Mouse (Mus musculus): ENCODE measurements around the gene Serpinb9b. TPM values are rescaled to one million over a fixed set of nuclear protein-coding genes. Genes with fewer than 3 reads are reported as not detected.

The Serpinb9b gene
- total and polyA plus RNA-seq, 3 experiments, result 0.05 TPM; not detected in 2

DNA sequence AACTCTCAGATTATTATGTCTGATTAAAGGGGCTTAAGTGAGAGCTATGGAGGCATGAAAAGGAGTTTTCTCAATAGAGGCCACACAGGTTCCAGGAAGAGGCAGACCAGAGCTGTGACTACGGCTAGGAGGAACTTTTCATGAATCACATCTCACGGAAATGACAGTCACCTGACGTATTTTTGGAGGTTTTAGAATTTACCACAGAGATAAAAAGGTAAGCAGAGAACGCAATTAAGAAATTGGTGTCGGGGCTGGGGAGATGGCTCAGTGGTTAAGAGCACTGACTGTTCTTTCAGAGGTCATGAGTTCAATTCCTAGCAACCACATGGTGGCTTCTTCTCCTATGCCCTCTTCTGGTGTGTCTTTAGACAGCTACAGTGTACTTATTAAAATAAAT lies 25.9 kb upstream of the Serpinb9b start:
- no peaks in the 10 kb centered on the region for H3K27me3 ChIP-seq (ENCODE audit: insufficient read depth, low read length)
- ATAC-seq (ENCODE audit: extremely low read depth, insufficient number of reproducible peaks, low FRiP score, poor library complexity, severe bottlenecking) (no peak), DNase-seq (ENCODE audit: low spot score) (no peak)
- H3K9me3 ChIP-seq (replicated peaks), result no peaks in the 10 kb centered on the region
- no peaks in the 10 kb centered on the region for H3K36me3 ChIP-seq (replicated peaks)
- H3K4me1 ChIP-seq (ENCODE audit: insufficient read depth, low read depth, low read length), result peaks cover 30% of the 10 kb centered on the region
- no peak overlapping the region for H3K4me3 ChIP-seq (ENCODE audit: low read depth, low read length)
- TF ChIP-seq POLR2AphosphoS5 (IDR thresholded peaks at IDR 0.05; ENCODE audit: insufficient replicate concordance, low read depth, low read length), result no peak
- TF ChIP-seq GATA1 (IDR thresholded peaks at IDR 0.05; ENCODE audit: borderline replicate concordance, low read length), result no peak
- no peak for TF ChIP-seq CTCF (IDR thresholded peaks at IDR 0.05; ENCODE audit: low read depth, low read length)
- no peak for TF ChIP-seq GATA2 (IDR thresholded peaks at IDR 0.05; ENCODE audit: borderline replicate concordance, low read depth, low read length)
- no peak for TF ChIP-seq TAL1 (conservative IDR thresholded peaks at IDR 0.05; ENCODE audit: low read depth, low read length)

DNA sequence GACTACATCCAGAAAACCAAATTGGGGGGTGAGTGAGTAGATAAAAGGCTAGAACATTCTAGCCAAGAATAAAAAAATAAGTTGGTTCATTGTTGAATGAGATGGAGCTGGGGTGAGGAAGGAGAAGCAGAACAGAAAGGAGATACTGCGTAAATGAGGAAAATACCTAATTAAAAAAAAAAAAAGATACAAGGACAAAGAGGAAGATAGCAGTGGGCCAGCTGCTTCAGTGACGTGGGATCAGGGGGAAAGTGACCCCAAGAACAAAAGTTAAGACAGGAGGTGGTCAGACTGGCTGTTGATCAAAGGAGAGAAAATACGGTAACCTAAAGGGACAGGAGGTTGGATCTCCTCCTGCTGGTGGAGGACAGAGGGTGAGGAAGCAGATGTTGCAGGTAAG lies 24.3 kb upstream of the Serpinb9b start, which contains the start of gene Serpinb9:
Gene Serpinb9 (plus strand): TSS at position 301 of the 400 bp plus-strand sequence.
- ATAC-seq (ENCODE audit: extremely low read depth, insufficient number of reproducible peaks, low FRiP score, poor library complexity, severe bottlenecking) (no peak), DNase-seq (ENCODE audit: low spot score) (no peak)
- Histone ChIP-seq H3K36me3 (replicated peaks) (no peaks in the 10 kb centered on the region), H3K27me3 (ENCODE audit: insufficient read depth, low read length) (no peaks in the 10 kb centered on the region), H3K9me3 (replicated peaks) (no peaks in the 10 kb centered on the region), H3K4me1 (ENCODE audit: insufficient read depth, low read depth, low read length) (peaks cover 30% of the 10 kb centered on the region), H3K4me3 (ENCODE audit: low read depth, low read length) (peak within 1 kb of the TSS; percentile 71)
- TF ChIP-seq CTCF (IDR thresholded peaks at IDR 0.05; ENCODE audit: low read depth, low read length) (no peak), GATA1 (IDR thresholded peaks at IDR 0.05; ENCODE audit: borderline replicate concordance, low read length) (no peak), POLR2AphosphoS5 (IDR thresholded peaks at IDR 0.05; ENCODE audit: insufficient replicate concordance, low read depth, low read length) (no peak), TAL1 (conservative IDR thresholded peaks at IDR 0.05; ENCODE audit: low read depth, low read length) (no peak), GATA2 (IDR thresholded peaks at IDR 0.05; ENCODE audit: borderline replicate concordance, low read depth, low read length) (no peak)

DNA sequence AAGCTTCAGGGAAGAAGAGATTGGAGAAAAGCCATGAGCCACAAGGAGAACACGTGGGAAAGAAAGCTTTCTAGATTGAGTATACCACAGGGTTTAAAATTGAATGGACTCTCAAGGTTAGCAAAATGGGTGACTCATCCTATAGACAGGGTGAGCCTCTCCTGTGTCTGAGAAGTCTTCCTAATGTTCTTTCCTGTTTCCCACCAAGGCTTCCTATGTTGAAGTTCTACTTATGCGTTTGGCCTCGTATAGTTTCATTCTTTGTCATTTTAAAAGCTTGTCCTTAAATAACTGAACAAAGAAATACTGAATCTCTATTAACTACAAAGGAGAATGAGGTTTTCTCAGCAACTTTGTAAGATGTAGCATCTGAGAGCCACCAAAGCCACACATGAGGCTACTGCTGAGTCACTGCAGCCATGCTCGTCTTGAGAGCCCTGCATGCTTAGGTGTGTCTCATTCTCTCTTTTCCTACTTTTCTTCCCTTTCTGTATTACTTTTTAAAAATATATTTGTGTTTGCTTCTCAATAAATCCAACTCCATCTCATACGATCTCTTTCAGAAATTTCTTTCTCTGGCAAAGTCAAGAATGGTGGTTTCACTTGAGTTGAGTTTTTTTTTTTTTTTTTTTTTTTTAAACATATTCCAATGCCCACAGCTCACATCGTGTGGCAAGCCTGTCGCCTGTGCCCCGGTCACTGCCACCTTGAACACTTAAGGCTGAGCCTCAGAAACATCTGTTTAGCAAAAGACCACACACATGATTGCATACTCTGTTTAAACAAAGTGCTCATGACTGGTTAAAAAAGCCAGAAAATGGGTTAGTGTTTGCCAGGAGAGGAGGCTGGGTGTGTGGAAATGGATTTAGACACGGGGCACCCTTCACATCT lies 23.4 kb upstream of the Serpinb9b start:
- peaks cover 30% of the 10 kb centered on the region for H3K4me1 ChIP-seq (ENCODE audit: insufficient read depth, low read depth, low read length)
- no peak for ATAC-seq (ENCODE audit: extremely low read depth, insufficient number of reproducible peaks, low FRiP score, poor library complexity, severe bottlenecking)
- H3K27me3 ChIP-seq (ENCODE audit: insufficient read depth, low read length), result no peaks in the 10 kb centered on the region
- no peaks in the 10 kb centered on the region for H3K36me3 ChIP-seq (replicated peaks)
- DNase-seq (ENCODE audit: low spot score), result no peak
- TF ChIP-seq TAL1 (conservative IDR thresholded peaks at IDR 0.05; ENCODE audit: low read depth, low read length), result no peak
- no peak for TF ChIP-seq GATA1 (IDR thresholded peaks at IDR 0.05; ENCODE audit: borderline replicate concordance, low read length)
- TF ChIP-seq GATA2 (IDR thresholded peaks at IDR 0.05; ENCODE audit: borderline replicate concordance, low read depth, low read length), result no peak
- no peak for TF ChIP-seq CTCF (IDR thresholded peaks at IDR 0.05; ENCODE audit: low read depth, low read length)
- TF ChIP-seq POLR2AphosphoS5 (IDR thresholded peaks at IDR 0.05; ENCODE audit: insufficient replicate concordance, low read depth, low read length), result no peak
- H3K4me3 ChIP-seq (ENCODE audit: low read depth, low read length), result peak overlapping the region; percentile 71
- H3K9me3 ChIP-seq (replicated peaks), result no peaks in the 10 kb centered on the region

DNA sequence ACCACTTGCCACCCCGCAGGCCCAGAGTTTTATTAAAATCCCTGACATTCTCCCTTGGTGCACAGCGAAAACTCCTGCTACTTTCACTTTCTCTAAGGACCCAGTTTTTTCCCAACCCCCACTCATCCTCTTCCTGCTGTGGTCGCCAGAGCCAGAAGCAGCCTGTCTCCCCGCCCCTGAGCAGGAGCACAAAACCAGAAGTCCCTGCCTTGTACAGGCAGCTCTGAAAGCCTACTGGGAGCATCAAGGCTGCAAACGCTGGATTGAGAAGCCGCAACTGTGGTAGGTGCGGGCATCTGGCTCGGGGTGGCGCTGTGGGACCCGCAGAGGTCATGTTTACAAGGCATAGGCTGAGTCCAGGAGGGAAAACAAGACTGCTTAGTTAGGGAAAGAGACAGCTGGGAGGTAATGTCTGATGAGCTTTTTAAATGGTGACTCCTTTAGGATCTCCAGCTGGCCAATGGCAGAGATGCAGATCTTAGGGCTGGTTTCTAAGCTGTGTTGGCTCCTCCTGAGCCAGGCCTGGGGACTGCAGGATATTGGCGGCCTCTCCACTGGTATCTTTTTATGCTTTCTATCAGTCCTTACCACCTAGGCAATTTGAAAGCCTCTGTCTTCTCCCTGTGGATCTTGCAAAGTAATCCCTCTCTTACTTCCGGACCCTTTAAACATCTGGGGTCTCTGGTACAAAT lies 22.7 kb upstream of the Serpinb9b start:
- DNase-seq (ENCODE audit: low spot score) (peak; percentile 52), ATAC-seq (ENCODE audit: extremely low read depth, insufficient number of reproducible peaks, low FRiP score, poor library complexity, severe bottlenecking) (peak; percentile 72)
- peak overlapping the region; percentile 71 for H3K4me3 ChIP-seq (ENCODE audit: low read depth, low read length)
- no peaks in the 10 kb centered on the region for H3K27me3 ChIP-seq (ENCODE audit: insufficient read depth, low read length)
- peaks cover 30% of the 10 kb centered on the region for H3K4me1 ChIP-seq (ENCODE audit: insufficient read depth, low read depth, low read length)
- H3K36me3 ChIP-seq (replicated peaks), result no peaks in the 10 kb centered on the region
- TF ChIP-seq GATA1 (IDR thresholded peaks at IDR 0.05; ENCODE audit: borderline replicate concordance, low read length), result no peak
- peak; percentile 50; the same call in 1 of the 2 replicates for TF ChIP-seq CTCF (IDR thresholded peaks at IDR 0.05; ENCODE audit: low read depth, low read length)
- TF ChIP-seq GATA2 (IDR thresholded peaks at IDR 0.05; ENCODE audit: borderline replicate concordance, low read depth, low read length), result no peak
- TF ChIP-seq TAL1 (conservative IDR thresholded peaks at IDR 0.05; ENCODE audit: low read depth, low read length), result no peak
- no peaks in the 10 kb centered on the region for H3K9me3 ChIP-seq (replicated peaks)

DNA sequence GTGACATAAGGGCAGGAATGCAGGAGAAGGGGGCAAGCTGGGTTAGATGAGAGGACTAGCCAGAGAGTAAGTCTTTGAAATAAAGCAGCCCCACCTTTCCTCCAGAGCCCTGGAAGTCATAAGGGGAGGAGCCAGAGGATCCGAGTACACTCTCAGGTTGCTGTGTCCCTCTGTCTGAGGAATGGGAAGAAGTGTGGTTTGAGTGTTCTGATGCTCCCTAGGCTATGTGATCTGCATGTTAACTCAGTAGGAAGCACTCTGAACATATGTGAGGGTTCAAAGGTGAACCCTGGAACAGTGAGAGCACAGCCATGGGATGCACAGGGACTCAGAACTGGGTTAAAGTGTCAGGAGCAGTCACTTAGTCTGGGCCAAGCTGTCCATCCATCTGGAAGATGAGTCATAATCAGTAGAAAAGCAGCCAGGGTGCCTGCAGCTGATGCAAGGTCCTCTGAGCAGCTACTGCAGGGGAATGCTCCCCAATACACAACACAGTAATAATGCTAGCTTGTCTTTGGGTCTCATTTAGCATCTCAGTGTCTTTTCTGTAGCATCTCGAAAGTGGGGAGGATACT lies 21.6 kb upstream of the Serpinb9b start:
- no peak for ATAC-seq (ENCODE audit: extremely low read depth, insufficient number of reproducible peaks, low FRiP score, poor library complexity, severe bottlenecking)
- H3K4me1 ChIP-seq (ENCODE audit: insufficient read depth, low read depth, low read length), result peaks cover 30% of the 10 kb centered on the region
- H3K9me3 ChIP-seq (replicated peaks), result no peaks in the 10 kb centered on the region
- TF ChIP-seq GATA2 (IDR thresholded peaks at IDR 0.05; ENCODE audit: borderline replicate concordance, low read depth, low read length) (no peak), TAL1 (conservative IDR thresholded peaks at IDR 0.05; ENCODE audit: low read depth, low read length) (no peak), GATA1 (IDR thresholded peaks at IDR 0.05; ENCODE audit: borderline replicate concordance, low read length) (no peak), CTCF (IDR thresholded peaks at IDR 0.05; ENCODE audit: low read depth, low read length) (no peak), POLR2AphosphoS5 (IDR thresholded peaks at IDR 0.05; ENCODE audit: insufficient replicate concordance, low read depth, low read length) (no peak)
- no peak overlapping the region for H3K4me3 ChIP-seq (ENCODE audit: low read depth, low read length)
- H3K27me3 ChIP-seq (ENCODE audit: insufficient read depth, low read length), result no peaks in the 10 kb centered on the region
- DNase-seq (ENCODE audit: low spot score), result no peak
- no peaks in the 10 kb centered on the region for H3K36me3 ChIP-seq (replicated peaks)

DNA sequence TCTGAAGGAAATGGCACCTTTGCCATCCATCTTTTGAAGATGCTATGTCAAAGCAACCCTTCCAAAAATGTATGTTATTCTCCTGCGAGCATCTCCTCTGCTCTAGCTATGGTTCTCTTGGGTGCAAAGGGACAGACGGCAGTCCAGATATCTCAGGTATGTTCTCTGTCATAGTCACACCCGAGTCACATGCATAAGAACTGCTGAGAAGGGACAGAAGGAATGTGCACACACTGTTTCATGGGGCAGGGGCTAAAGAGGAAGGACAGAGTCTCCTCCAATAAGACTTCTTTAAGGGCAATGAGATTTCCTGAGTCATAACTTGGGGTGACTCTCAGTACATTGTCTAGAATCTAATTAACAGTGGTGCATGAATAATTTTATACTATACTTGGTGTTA lies 20.7 kb upstream of the Serpinb9b start:
- Histone ChIP-seq H3K27me3 (ENCODE audit: insufficient read depth, low read length) (no peaks in the 10 kb centered on the region), H3K4me3 (ENCODE audit: low read depth, low read length) (no peak overlapping the region), H3K9me3 (replicated peaks) (no peaks in the 10 kb centered on the region), H3K36me3 (replicated peaks) (no peaks in the 10 kb centered on the region), H3K4me1 (ENCODE audit: insufficient read depth, low read depth, low read length) (peaks cover 30% of the 10 kb centered on the region)
- no peak for ATAC-seq (ENCODE audit: extremely low read depth, insufficient number of reproducible peaks, low FRiP score, poor library complexity, severe bottlenecking)
- DNase-seq (ENCODE audit: low spot score), result no peak
- TF ChIP-seq GATA2 (IDR thresholded peaks at IDR 0.05; ENCODE audit: borderline replicate concordance, low read depth, low read length) (no peak), CTCF (IDR thresholded peaks at IDR 0.05; ENCODE audit: low read depth, low read length) (no peak), POLR2AphosphoS5 (IDR thresholded peaks at IDR 0.05; ENCODE audit: insufficient replicate concordance, low read depth, low read length) (no peak), TAL1 (conservative IDR thresholded peaks at IDR 0.05; ENCODE audit: low read depth, low read length) (no peak), GATA1 (IDR thresholded peaks at IDR 0.05; ENCODE audit: borderline replicate concordance, low read length) (no peak)
